Mouse (Mus musculus) heart, adult 18-20 months (tissue): ENCODE measurements at regions not wholly inside any gene's neighbourhood (a gene's known extent, or its start where the extent isn't known, plus 50 kb on each side); places are given as distances from the start of the nearest gene placed in this dataset.
A peak's percentile ranks its signal among the peaks of the same experiment; 100 is the strongest.

ENCODE experiments used
- DNase-seq, 2 experiments: peaks; one replicate each; pipeline ENCODE4 v3.0.0; 2021 to 2022; ENCODE audit warnings: mixed read lengths in 1 of 2

DNA sequence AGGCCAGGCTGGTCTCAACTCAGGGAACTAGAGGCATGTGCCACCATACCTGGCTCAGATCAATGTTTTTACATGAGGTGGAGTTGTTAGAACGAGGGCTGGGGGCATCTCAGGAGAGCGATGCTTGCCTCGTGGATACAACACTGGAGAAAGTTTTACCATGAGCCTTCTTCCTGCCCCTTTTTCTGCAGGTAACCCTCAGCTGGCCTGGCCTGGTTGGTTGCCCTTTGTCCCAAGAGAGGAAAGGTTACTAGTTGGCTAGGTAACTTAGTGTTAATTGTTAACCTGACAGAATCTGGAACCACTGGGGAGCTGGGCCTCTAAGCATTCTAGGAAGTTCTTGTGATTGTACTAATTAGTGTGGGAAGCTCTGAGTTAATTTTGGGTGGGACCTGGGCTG is 81.0 kb upstream of the Sertad2 start:
- no peak for DNase-seq

DNA sequence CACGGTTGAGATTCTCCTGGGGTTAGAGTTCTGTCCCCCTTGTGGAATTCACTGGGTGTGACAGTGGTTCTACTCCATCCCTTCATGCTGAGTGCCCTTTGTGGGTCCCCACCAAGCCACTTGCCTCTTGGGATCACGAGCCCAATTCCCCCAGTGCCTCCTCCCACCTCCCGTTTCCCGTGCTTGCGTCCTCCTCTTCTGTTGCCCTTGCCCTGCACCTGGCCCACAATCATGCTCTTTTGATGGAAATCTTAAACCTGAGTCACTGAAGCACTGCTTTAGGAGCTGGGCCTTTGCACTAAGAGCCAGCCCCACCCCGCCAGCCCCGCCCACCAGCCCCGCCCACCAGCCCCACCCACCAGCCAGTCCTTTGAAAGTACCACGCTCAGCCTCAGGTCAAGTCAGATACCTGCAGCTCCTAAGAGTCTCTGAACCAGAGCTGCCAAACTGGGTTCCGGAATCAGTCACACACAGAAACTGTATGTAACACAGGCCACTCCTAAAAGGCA is 79.8 kb upstream of the Sertad2 start:
- no peak for DNase-seq

DNA sequence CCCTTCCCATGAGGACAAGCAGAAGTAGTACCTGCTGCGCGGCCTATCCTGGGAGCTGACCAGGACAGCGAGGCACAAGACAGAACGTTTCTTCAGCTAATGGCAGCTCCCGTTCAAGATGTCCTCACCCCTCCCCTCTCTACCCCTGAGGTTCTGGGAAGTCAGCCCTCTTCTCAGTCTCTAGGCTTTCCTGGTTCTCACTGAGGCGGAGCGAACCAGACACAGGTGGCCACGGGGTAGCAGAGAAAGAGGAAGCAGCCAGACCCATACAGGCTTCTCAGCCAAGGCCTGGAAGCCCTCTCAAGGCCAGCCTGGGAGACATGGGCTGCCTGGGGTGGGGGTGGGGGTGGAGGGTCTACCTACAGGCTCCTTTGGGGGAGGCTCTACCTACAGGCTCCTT is 78.5 kb upstream of the Sertad2 start:
- DNase-seq: peak in 1 of 2 experiments; percentile 34

DNA sequence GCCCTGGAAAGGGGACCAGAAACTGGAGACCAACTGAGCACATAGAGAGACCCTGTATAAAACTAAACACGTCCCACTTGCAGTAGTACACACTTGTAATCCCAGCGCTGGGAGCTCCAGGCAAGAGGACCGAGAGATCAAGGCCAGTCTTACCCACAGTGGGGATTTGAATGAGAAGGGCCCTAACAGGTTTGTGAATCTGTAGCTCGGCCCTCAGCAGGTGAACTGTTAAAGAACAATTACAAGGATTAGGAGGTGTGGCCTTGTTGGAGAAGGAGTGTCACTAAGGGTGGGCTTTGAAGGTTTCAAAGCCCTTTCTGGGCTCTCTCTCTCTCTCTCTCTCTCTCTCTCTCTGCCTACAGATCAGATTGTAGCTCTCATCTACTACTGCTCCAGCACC is 76.5 kb upstream of the Sertad2 start:
- DNase-seq: no peak

DNA sequence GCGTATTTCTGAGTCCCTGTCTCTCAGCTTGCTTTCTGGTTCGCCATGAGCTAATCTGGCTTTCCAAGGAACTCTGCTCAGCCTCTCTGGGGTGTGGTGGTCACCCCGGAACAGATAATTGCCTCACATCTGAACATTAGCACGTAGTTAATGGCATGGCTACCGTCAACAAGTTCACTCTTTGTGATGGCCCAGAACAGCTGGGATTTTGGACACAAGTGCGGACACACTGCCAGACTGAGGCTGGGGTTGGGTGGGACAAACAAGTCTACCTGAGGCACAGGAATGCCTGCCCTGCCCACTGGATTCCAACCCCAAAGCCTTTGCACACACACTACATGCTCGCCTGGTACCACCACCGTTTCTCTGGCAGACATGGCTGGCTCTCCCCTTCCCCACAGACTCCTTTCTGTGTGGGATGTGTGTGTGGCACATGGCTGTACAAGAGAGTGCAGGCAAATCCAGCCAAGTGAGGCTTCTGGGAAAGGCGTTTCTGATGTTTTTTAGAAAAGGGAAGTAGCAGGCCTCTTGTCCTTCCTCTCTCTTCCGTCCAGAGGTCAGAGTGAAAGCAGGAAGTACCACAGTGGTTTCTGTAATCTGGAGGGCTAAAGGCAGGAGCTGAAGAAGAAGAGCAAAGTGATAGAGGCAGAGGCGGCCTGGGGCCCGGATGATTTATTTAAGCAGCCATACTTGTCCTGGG is 74.6 kb upstream of the Sertad2 start:
- DNase-seq: peak in 1 of 2 experiments; percentile 55

DNA sequence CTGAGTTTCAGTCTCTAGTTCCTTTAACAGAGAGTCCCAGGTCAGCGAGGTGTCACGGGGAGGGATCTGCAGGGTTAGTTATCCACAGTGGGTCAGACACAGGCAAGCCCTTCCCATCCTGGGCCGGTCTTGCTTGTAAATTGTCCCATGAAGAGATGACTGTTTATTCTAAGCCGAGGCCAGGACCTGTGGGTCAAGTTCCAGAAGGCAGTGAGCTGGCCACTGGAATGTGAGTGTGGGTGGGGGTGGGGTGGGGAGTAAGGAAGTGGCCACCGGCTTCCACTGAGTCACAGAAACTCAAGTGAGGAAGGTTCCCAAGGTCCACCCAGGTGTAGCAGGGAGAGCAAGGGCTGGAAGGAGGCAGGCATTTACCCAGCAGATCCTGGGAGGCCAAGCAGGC is 73.7 kb upstream of the Sertad2 start:
- DNase-seq: no peak

DNA sequence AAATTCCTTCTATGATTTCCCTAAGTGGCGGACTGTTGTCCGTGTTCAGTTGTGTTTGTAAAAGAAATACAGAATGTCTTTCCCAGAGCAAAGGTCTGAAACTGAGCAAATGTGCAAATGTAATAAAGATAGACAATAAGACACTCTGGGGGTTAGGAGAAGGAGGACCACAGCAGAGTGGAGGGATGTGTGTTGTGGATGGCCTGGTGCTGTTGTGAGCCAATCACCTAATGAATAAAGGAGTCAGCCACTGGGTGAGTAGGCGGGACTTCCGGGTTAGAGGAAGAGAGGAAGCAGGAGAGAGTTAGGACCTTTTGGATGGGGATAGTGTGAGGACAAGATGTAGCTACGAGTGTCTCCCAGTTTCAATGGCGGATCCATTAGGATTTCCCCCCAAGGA is 72.7 kb upstream of the Sertad2 start:
- DNase-seq: no peak

DNA sequence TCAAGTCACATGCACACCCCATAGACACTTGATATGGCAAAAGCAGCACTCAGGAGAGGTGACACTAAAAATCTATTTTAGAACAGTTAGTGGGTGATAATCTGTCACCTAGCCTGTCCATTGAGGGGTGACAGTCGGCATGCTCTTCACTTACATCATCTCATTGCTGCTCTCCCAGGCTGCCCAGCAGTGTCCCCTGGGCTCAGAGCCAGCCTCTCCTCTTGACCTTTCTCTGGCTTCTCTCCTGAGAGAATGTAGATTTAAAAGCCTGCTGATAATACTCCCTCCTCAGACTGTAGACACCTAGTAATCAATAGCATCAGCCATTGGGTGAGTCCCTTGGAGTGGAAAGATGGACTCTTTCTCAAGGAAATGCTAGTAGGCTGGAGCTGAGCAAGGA is 70.7 kb upstream of the Sertad2 start:
- no peak for DNase-seq

DNA sequence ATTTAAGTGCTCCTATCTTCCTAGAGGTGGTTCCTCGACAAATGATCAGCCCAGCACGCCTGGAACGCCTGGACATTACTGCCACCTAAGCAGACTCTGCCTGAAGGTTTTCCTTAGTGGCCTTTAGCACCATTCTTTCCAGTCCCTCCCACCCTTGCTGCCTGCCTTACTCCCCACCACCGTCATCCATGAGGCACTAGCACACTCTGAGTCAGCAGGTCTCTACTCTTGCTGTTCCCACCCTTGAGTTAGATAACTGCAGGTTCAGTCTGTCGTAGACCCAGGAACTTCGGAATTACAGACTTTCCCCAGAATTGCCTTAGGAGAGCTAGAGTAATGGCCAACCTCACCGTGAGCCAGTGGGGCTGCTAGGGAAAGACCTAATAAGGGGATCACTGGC is 67.4 kb upstream of the Sertad2 start:
- DNase-seq: no peak

DNA sequence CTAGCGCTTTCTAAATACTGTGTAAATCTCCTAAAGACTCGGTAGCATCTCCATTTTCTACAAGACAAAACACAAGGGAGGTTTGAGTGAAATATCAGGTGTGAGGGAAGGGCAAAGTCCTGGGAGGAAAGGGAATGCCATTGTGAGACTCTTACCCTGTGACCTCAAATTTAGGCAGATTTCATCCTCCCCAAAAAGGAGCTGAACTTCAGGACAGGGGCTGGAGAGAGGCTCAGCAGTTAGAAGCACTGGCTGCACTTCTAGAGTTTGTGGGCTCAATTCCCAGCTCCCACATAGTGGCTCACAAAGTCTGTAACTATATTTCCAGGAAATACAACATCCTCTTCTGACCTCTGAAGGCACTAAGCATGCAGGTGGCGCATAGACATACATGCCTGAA is 66.6 kb upstream of the Sertad2 start:
- DNase-seq: no peak

DNA sequence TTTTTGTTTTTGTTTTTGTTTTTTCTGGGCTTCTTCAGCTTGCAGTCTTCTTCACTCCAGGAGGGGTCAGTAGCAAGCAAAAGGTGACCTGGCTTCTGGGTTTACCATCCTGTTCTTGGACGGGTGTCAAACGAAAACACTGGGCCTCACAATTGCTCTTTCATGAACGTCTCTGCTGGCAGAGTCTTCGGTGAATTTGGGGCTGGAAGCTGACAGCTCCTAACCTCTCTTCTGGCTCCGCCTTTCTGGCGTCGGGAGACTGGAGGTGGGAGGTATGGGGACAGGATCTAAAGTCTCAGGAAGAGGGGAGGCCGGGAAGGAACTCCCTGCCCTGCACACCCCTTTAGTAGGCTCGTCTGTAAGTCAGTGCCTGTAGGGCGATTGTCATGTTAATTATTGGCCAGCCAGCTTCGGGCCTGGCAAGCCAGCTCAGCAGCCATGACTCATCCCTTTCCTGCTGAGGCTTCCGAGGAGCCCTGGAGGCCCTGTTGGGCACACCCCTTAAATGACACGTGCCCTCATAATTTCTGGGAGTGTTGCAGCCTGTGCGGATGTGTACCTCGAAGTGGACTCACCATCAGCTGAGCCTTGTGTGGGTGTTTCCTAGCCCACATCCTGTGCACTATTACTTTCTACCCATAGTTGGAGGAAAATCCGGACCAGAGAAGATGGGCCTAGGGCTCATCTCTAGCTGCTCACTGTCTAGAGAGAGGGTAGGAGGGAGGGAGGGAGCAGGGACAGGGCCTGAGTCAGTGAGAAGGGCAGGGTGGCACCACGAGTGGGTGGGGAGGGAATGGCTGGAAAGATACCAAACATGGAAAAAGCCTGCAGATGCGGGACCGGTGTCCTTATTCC is 65.6 kb upstream of the Sertad2 start:
- peak; percentile 75 to 85 for DNase-seq

DNA sequence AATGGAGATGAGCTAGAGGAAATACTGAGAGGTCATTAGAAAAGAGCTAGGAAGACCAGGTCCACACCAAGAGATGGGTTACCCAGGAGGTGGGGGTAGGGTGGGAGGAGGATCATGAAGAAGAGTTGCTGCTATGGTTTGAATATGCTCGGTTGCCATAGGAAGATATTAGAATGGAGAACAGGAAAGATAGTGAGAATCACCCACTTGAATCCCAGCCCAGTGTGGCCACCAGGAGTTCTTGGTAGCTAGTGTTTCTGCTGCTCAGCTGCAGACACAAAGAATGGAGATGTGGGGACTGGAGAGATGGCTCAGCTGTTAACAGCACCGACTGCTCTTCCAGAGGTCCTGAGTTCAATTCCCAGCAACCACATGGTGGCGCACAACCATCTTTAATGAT is 62.4 kb upstream of the Sertad2 start:
- no peak for DNase-seq

DNA sequence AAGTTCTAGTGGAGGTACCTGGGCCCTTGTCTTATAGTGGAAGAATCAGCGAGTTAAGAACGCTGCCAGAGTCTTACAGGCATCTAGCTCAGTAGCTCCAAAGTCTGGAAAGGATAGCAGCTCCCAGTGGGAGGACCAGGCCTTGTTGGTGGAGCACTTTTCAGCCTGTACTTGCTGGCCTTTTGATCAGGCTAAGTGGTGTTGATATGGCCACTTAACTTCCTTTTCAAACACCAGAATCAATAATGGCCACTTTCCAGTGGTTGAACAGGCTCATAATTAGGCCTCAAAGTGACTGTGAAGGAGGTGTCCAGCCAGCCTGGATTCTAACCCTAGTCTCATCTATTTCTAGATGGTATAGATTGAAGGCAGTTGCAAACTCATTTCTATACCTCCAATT is 57.7 kb upstream of the Sertad2 start:
- no peak for DNase-seq
